Mouse (Mus musculus) kidney, adult 2 months (tissue): ENCODE measurements at regions not wholly inside any gene's neighbourhood (a gene's known extent, or its start where the extent isn't known, plus 50 kb on each side); places are given as distances from the start of the nearest gene placed in this dataset.

ENCODE experiments used
- DNase-seq: peaks from one replicate; pipeline ENCODE4 v3.0.0; 2021
- H3K27ac ChIP-seq: fragments of 200-500 bp; 2 replicates; pipeline ENCODE4 v1.5.1; 2012; ENCODE audit warnings: low read depth, low read length, control low read depth, inconsistent platforms; ENCODE audit not compliant: insufficient read depth
- H3K27me3 ChIP-seq: fragments of 200-500 bp; replicated peaks from 2 replicates; pipeline ENCODE4 v1.6.1; 2012; ENCODE audit warnings: mild to moderate bottlenecking, moderate library complexity, low read length, inconsistent platforms; ENCODE audit not compliant: control insufficient read depth, insufficient read depth
- H3K36me3 ChIP-seq: fragments of 200-500 bp; 2 replicates; pipeline ENCODE4 v1.6.1; 2012; ENCODE audit warnings: mild to moderate bottlenecking, moderate library complexity, low read length, inconsistent platforms; ENCODE audit not compliant: control insufficient read depth, insufficient read depth
- H3K4me1 ChIP-seq: fragments of 200-500 bp; 2 replicates; pipeline ENCODE4 v1.6.1; 2011; ENCODE audit warnings: low read length; ENCODE audit not compliant: control insufficient read depth, insufficient read depth
- H3K4me3 ChIP-seq: fragments of 200-500 bp; 2 replicates; pipeline ENCODE4 v1.5.1; 2011; ENCODE audit warnings: mild to moderate bottlenecking, low read depth, low read length, control low read depth; ENCODE audit not compliant: insufficient read depth
- CTCF ChIP-seq: fragments of 200-500 bp; conservative IDR thresholded peaks from 2 replicates; pipeline ENCODE4 v1.5.1; 2011; ENCODE audit warnings: low read depth, mild to moderate bottlenecking, control low read depth, low read length, moderate library complexity, mixed read lengths; ENCODE audit not compliant: insufficient read depth, insufficient read length
- POLR2A ChIP-seq: fragments of 200-500 bp; IDR thresholded peaks from one replicate; pipeline ENCODE4 v1.6.1; 2011; ENCODE audit warnings: low read depth, low read length, control low read depth
- WGBS: fragments of 180-500 bp; shearing (Covaris S2); methylation state at CpG from one replicate; pipeline ENCODE4 v1.1.7; 2018; 5-methylcytosine and 5-hydroxymethylcytosine counted together

DNA sequence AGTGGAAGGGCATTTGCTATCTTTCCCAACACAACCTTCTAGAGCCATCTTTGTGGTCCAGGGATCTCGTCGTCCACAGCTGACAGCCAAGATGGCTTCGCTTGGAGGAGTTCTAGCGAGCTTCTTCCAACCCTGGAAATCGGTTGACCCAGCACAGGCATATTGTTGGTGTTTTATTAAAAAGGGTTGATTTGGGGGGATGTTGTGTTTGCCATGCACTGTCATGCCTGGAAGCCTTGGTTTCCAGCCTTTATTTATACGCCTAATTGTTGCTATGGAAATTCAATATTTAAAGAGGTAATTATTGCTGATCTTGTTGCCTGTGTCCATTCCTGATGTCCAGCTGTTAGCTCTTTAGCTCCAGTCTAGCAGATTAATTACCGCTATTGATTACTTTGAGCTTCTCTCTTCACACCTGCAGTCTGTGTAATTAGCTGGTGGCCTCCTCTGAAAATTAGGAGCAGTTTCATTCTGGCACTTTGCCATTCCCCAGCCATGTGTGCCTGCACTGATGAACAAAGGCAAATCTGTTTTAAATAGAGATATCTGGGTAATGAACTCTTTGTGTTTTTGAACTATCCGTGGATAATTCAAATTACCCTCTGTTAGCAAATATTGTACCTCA, 275.4 kb downstream of the Rnf144b start:
- Histone ChIP-seq H3K27ac (no peak overlapping the region), H3K4me1 (no peaks in the 10 kb centered on the region), H3K27me3 (no peaks in the 10 kb centered on the region), H3K36me3 (no peaks in the 10 kb centered on the region), H3K4me3 (no peak overlapping the region)
- TF ChIP-seq CTCF (no peak), POLR2A (no peak)
- no peak for DNase-seq
- WGBS, result 70% methylated on average over 8 of the region's 8 CpGs

DNA sequence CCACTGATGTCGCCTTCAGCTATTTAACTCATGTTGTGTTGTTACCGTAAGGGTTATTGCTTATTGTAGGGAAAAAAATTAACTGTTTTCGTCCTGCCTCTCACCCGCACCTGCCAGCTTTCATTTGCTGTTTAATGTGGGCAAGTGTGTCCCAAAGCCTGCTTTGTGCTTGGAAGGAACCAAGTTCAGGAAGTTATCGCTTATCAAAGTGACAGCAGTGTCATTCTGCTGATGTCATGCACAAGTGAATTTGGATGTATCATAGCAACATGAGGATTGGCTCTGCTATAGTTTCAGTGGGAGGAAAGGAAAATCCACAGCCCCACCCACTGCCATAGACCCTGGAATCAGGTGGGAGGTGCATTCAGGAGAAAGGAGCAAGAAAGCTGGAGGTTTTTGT, 276.5 kb downstream of the Rnf144b start:
- Histone ChIP-seq H3K4me1 (no peaks in the 10 kb centered on the region), H3K27me3 (no peaks in the 10 kb centered on the region), H3K27ac (no peak overlapping the region), H3K4me3 (no peak overlapping the region), H3K36me3 (no peaks in the 10 kb centered on the region)
- no peak for TF ChIP-seq POLR2A
- no peak for TF ChIP-seq CTCF
- 80% methylated on average over 5 of the region's 5 CpGs for WGBS
- DNase-seq, result no peak

- Histone ChIP-seq H3K4me3 (no peak overlapping the region), H3K4me1 (no peaks in the 10 kb centered on the region), H3K36me3 (no peaks in the 10 kb centered on the region), H3K27ac (no peak overlapping the region), H3K27me3 (no peaks in the 10 kb centered on the region; the same call in 1 of the 2 replicates)
- 94% methylated on average over 3 of the region's 3 CpGs for WGBS
- DNase-seq, result no peak
- TF ChIP-seq POLR2A (no peak), CTCF (no peak)
Observed at GRCm38 (mm10) chr13:47413261-47413660, 290.8 kb downstream of the Rnf144b start.

DNA sequence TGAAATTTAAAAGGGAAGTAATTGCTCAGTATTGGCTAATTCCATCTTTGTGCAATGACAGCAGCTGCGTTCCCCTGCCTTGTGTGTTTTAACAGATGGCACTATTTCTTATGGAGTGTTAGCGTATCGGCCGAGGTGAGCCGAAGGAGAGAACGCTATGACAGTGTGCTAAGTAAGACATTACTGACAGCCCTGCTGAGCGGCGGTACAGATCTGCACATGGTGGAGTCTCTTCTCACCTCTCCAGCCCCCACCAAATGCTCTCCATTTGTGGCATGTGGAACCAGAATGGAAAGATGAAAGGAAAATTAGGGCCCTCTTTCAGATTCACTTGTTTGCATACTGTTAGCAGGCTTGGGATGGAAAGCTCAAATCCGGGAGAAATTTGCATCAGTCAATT, 291.5 kb downstream of the Rnf144b start:
- no peaks in the 10 kb centered on the region; the same call in 1 of the 2 replicates for H3K27me3 ChIP-seq
- no peak overlapping the region for H3K27ac ChIP-seq
- TF ChIP-seq CTCF (no peak), POLR2A (no peak)
- DNase-seq, result no peak
- H3K4me1 ChIP-seq, result no peaks in the 10 kb centered on the region
- H3K36me3 ChIP-seq, result no peaks in the 10 kb centered on the region
- 87% methylated on average over 9 of the region's 9 CpGs for WGBS
- no peak overlapping the region for H3K4me3 ChIP-seq

- no peak for DNase-seq
- WGBS, result 43% methylated on average over 8 of the region's 8 CpGs
- H3K27ac ChIP-seq, result no peak overlapping the region
- H3K27me3 ChIP-seq, result no peaks in the 10 kb centered on the region
- TF ChIP-seq CTCF (no peak), POLR2A (no peak)
- H3K4me1 ChIP-seq, result no peaks in the 10 kb centered on the region
- no peak overlapping the region for H3K4me3 ChIP-seq
- no peaks in the 10 kb centered on the region for H3K36me3 ChIP-seq
Observed at GRCm38 (mm10) chr13:47429856-47430365, 307.5 kb downstream of the Rnf144b start.

- TF ChIP-seq POLR2A (no peak), CTCF (no peak)
- no peaks in the 10 kb centered on the region for H3K36me3 ChIP-seq
- no peak for DNase-seq
- H3K27ac ChIP-seq, result no peak overlapping the region
- H3K4me3 ChIP-seq, result no peak overlapping the region
- WGBS, result 78% methylated on average over 9 of the region's 9 CpGs
- H3K27me3 ChIP-seq, result no peaks in the 10 kb centered on the region
- no peaks in the 10 kb centered on the region for H3K4me1 ChIP-seq
Observed at GRCm38 (mm10) chr13:47430409-47430808, 308.0 kb downstream of the Rnf144b start.

DNA sequence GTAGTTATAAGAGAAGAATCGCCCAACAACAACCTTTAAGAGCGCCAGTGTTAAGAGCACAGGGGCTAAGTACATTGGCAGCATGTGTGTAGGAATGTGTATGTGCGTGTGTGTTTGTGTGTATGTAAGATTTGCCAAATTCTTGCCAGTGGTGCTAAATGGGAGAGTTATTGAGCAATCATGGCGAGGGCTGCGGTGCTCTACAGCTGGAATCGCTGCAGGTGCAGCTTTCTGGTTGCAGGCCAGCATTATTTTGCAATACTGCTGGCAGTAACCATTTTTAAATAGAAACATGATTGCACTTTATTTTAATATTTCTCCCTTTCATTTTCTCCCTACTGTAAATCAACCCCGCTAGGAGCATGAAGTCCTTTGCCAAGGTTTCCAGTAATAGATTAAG, 313.2 kb downstream of the Rnf144b start:
- Histone ChIP-seq H3K36me3 (no peaks in the 10 kb centered on the region), H3K4me1 (no peaks in the 10 kb centered on the region), H3K27ac (no peak overlapping the region), H3K4me3 (no peak overlapping the region), H3K27me3 (no peaks in the 10 kb centered on the region)
- no peak for DNase-seq
- 91% methylated on average over 7 of the region's 7 CpGs for WGBS
- TF ChIP-seq CTCF (no peak), POLR2A (no peak)

- TF ChIP-seq POLR2A, result no peak
- TF ChIP-seq CTCF, result no peak
- Histone ChIP-seq H3K27ac (no peak overlapping the region), H3K4me3 (no peak overlapping the region), H3K4me1 (no peaks in the 10 kb centered on the region), H3K27me3 (no peaks in the 10 kb centered on the region; the same call in 1 of the 2 replicates), H3K36me3 (no peaks in the 10 kb centered on the region)
- no peak for DNase-seq
- WGBS, result 91% methylated on average over 3 of the region's 3 CpGs
Observed at GRCm38 (mm10) chr13:47444876-47445275, 322.4 kb downstream of the Rnf144b start.
